Mouse (Mus musculus) MEL-GATA-1-ER (cell line): ENCODE measurements around the gene Kmt2e.

ENCODE experiments used
- DNase-seq: peaks from one replicate; pipeline ENCODE4 v3.0.0-alpha.2; 2012; ENCODE audit warnings: low read depth; ENCODE audit errors: extremely low read depth

The Kmt2e gene

GRCm38 (mm10) chr5:23410040-23410717 is 24.1 kb upstream of the Kmt2e start:
- DNase-seq = no peak

DNA sequence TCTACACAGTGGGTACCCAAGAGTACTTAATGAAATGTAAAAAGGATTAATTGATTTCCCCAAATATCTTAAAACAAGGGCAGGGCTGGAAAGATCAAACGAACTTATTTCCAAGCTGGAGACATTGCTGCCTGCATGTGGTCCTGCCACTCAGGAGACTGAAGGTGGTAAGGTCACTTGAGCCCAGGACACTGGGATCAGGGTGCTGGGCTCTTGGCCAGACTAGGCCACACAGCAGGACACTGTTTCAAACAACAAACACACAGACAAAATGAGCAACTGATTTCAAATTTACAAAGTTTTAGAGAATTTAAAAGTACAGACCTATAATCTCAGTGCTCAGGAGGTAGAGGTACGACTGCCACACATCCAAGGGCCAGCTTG is 23.5 kb upstream of the Kmt2e start:
- DNase-seq = no peak

DNA sequence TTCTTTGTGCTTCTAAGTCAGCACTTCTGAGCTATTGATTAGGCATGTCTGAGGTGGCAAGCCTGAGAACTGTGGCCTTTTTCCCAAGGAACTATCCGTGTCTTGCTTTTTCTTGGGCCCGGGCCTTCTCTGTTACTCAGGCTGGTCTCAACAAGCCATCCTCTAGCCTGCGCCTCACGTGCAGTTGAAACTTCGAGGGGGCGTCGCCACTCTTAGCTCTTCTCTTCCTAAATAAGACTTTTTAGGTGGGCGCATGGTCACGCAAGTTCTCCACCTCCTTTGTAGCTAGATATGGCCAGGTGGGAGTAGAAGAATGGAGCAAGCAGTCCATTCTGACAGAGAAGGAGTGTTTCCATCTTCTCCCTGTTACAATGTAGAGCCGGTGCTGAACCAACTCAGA is 22.6 kb upstream of the Kmt2e start:
- no peak for DNase-seq

- no peak for DNase-seq
Measured at GRCm38 (mm10) chr5:23412247-23412948, 21.8 kb upstream of the Kmt2e start.

DNA sequence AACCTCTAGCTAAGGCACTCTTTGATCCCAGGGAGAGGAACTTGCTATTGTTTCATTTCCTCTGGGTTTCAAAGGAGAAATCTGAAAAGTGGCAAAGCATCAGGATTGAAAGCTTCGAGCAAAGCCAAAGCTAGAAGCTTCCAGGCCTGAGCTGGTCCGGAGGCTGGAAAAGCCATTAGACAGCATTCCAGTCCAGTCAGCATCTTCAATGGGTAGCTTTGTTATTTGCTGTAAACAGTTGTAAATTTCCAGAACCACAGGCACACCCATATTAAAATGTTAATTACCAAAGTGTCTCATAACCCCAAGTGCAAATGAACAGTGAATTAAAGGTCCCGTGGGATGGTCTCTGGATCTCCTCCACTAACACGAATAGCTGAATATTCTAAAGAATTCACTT is 21.2 kb upstream of the Kmt2e start:
- DNase-seq = no peak

DNA sequence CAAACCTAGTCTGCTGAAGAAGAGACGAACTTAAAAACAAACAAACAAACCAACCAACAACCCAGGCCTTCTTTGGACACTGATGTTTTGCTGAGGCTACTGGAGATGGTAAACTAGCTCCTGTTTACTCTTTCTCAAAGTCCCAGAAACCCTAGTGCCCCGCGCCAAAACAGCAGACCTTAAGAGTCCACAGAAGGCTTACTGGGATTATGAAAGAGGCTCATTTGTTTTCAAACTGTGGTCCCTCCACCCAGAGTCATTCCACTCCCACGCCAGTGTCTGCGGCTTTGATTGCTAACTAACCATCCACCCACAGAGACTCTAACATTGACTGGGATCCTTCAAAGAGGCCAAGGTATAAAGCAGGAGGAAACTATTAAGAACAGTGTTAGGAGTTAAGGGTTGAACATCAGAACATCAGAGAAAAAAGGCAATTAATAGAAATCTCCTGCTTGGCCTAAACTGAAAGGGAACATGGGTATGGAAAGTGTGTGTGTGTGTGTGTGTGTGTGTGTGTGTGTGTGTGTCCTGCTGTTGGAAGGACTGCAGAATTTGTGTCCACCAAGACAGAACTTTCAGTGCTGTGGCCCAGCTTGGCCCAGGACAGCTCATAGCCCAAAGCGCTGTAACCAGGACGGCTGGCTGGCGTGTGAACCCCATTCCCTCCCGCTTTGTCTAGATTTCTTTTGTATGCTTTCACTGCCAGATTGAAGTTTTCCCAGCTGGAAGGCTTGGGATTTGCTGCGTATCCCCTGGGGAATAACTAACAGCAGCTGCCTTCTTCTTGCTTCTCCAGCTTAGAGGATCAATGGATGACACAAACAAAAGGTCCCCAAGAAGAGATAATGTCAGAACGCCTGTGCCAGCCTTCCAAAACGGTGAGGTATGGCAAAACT is 20.4 kb upstream of the Kmt2e start:
- DNase-seq = no peak

DNA sequence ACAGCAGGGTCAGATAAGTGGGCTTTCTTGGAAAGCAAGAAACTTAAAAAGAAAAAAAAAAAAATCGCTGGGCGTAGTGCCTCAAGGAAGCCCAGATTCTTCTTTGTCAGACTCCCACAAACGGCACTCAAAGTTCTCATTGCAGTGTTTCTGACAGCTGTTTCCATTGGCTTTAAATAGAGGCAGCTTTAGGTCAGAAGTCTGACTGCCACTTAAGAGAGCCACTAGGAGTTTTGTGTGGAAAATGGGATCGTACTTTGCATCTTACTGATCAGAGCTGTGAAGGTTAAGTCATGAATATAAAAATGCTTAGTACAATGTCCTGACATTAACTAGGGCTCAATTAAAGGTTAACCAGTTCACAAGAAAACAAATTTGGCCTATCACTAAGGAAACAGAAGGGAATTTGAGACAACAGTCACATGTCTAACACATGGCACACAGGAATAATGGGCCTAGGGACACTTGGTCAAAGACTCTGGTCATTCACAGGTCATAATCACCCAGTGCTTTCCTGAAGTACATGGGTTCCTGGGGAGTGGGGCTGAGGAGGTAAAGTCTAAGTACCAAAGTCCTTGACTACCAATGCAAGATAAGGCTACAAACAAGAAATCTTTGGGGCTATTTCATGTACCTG is 19.6 kb upstream of the Kmt2e start:
- DNase-seq = no peak

GRCm38 (mm10) chr5:23415571-23416285 is 18.5 kb upstream of the Kmt2e start:
- peak; percentile 67 for DNase-seq

DNA sequence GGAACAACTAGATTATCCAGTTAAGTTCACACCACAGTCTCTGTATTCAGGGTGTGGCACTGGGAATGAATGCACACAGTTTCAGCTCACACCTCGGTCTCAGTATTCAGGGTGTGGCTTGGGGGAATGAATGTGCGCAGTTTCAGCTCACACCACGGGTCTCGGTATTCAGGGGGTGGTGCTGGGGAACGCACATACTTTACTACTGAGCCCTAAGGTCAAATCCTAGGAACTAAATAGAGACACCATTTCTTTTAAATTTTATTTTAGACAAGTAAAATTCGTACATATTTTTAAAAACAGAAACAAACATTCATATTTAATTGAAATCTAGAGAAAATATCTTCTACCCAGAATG is 18.0 kb upstream of the Kmt2e start:
- no peak for DNase-seq

GRCm38 (mm10) chr5:23417716-23418115 is 16.5 kb upstream of the Kmt2e start:
- DNase-seq = no peak

- DNase-seq = peak; percentile 77
Measured at GRCm38 (mm10) chr5:23418147-23418781, 16.0 kb upstream of the Kmt2e start.

DNA sequence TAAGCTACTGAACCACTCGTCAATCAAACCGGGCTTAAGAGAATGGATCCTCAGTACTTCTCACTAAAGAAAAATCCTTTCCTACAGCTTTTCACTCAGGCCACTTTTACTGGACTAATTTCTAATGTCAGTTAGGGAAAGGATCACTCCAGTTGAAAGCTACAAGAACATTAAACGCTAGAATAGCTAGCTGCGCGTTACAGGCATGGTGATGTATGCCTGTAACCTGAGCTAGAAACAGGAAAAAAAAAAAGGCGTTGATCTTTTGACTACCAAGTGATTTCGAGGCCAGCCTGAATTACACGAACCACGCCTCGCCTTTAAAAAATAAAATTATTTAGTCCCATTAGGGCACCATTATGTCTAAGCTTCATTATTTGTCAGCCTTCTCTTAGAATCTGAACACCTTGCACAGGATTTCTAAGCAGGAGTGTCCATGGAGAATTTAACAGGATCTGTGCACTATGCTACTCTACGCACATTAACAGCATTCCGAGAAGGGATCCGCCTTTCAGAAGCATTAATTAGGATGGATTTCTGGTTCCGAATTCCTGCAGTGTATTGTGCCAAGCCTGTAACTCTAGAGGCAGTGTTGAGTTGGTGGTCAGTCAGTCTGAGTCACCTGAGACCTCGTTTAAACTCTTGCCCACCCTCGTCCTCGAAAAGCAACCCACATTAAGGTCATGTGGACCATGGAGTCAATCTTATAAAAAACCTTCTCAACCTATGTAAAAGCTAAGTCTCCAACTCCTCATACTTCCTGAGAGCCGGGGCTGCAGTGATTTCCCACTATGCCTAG is 15.2 kb upstream of the Kmt2e start:
- no peak for DNase-seq

GRCm38 (mm10) chr5:23419616-23420170 is 14.5 kb upstream of the Kmt2e start:
- no peak for DNase-seq

DNA sequence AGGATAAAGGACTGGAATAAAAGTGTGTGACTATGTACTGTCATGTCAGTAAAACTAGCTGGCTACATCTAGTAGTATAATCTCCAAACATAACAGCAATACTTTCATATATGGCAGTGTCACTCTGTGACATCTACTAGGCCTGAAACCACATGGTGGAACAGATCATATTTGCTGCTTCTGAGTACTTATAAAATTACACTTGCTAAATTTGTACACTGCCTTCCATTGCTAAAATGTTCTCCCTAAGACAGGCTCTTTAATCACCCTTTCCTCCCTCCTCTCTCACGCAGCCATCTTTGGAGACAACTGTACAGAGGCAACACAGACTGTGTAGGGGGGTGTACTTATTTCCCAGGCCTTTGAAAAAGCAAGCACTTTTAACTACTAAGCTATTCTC is 13.8 kb upstream of the Kmt2e start:
- DNase-seq = no peak

- no peak for DNase-seq
Measured at GRCm38 (mm10) chr5:23421440-23421839, 12.8 kb upstream of the Kmt2e start.

DNA sequence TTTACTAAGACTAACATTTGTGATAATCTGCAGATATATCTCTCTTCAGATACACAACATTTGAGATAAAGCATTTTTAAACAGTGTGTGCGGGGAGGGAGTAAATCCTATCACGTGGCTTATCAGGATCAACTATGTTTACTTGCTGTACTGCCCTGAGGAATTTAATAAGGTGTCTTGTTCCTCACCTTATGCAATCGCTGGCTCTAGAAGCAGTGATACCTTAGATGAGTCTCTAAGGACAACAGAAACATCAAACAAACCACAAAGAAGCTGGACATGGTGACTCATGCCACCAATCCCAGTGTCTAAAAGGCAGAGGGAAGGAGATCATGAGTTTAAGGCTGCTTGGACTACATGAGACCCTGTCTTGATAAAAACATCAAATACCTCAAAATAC is 11.2 kb upstream of the Kmt2e start:
- DNase-seq = no peak

GRCm38 (mm10) chr5:23427501-23427900 is 6.7 kb upstream of the Kmt2e start:
- DNase-seq = no peak

GRCm38 (mm10) chr5:23431070-23431864 is 3.0 kb upstream of the Kmt2e start:
- DNase-seq = no peak
